Mouse (Mus musculus): Measurements from ENCODE around the gene Pbx1.

DNA sequence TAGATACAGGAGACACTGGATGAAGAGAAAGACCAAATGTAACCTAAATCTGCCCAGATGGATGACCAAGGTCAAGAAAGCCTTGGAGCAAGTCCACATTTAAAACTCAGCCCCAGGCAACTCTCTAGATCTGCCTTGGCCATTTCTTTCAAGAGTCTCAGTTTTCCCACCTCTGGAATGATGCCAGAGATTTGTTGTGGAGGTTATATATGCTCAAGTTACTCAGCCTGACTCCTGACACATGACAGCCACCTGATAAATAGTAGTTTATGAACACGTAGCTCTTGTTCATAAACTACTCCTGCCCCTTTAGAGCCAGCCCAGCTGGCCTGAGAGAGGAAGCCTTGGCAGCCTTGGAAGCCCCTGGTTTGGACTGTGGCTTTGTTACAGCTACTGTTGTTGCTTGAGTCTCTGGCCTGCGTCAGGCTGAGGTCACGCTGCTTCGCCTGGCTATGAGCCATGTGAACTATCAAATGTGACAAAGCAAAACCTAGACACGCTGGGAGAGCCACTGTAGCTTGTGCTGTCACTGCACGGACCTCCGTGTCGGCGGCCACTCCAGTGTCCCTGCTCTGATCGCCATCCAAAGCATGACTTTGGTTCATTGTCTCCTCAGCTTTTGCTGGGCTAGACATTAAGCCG is 140.9 kb downstream of the Pbx1 start:
- TF ChIP-seq EP300 (IDR thresholded peaks at IDR 0.05; ENCODE audit: low read depth) (no peak), CTCF (IDR thresholded peaks at IDR 0.05; ENCODE audit: low read depth) (no peak)
